Mouse (Mus musculus) erythroblast, embryonic 14.5 days (primary cell): Measurements from ENCODE around the gene Gck.

Experiments
- GATA1 ChIP-seq: IDR thresholded peaks from 2 replicates; pipeline ENCODE4 v1.6.1; 2012; ENCODE audit warnings: low read length, inconsistent platforms, mixed read lengths
- TAL1 ChIP-seq: IDR thresholded peaks from 3 replicates; pipeline ENCODE4 v1.6.1; 2012; ENCODE audit warnings: low read length, inconsistent platforms, mixed read lengths

GRCm38 (mm10) chr11:5973151-5973550, 23.3 kb upstream of the Gck start:
- TF ChIP-seq GATA1: no peak
- TF ChIP-seq TAL1: no peak
